Mouse (Mus musculus) kidney, embryonic 15.5 days (tissue): Measurements from ENCODE around the gene Ifna11. TPM values are rescaled to one million over a fixed set of nuclear protein-coding genes. Genes with fewer than 3 reads are reported as not detected.
A peak's percentile ranks its signal among the peaks of the same experiment; 100 is the strongest.
"Not testable (repeated sequence)": the region's sequence is repeated elsewhere in the genome, so short reads cannot be mapped to it uniquely, and the experiment has no call there.

Experiments
- ATAC-seq: fragments of 200-750 bp; cut with Nextera tagmentation; replicated peaks from 2 replicates; pipeline ENCODE4 v1.8.0; 2017; ENCODE audit warnings: moderate TSS enrichment; ENCODE audit not compliant: low FRiP score
- H3K27ac ChIP-seq: fragments of 300-500 bp; sonication (generic); 2 replicates; pipeline ENCODE4 v1.5.1; 2015; ENCODE audit warnings: mild to moderate bottlenecking, inconsistent platforms
- H3K27me3 ChIP-seq: fragments of 300-500 bp; sonication (generic); 2 replicates; pipeline ENCODE4 v1.6.1; 2015; ENCODE audit warnings: inconsistent platforms
- H3K36me3 ChIP-seq: fragments of 300-500 bp; sonication (generic); 2 replicates; pipeline ENCODE4 v1.6.1; 2015; ENCODE audit warnings: inconsistent platforms
- H3K4me1 ChIP-seq: fragments of 300-500 bp; sonication (generic); 2 replicates; pipeline ENCODE4 v1.6.1; 2015; ENCODE audit warnings: inconsistent platforms
- H3K4me2 ChIP-seq: fragments of 300-500 bp; sonication (generic); 2 replicates; pipeline ENCODE4 v1.6.1; 2015; ENCODE audit warnings: moderate library complexity, mild to moderate bottlenecking, inconsistent platforms
- H3K4me3 ChIP-seq: fragments of 300-500 bp; sonication (generic); replicated peaks from 2 replicates; pipeline ENCODE4 v1.5.1; 2015; ENCODE audit warnings: mild to moderate bottlenecking, inconsistent platforms
- H3K9ac ChIP-seq: fragments of 300-500 bp; sonication (generic); 2 replicates; pipeline ENCODE4 v1.6.1; 2015; ENCODE audit warnings: mild to moderate bottlenecking, inconsistent platforms
- H3K9me3 ChIP-seq: fragments of 300-500 bp; sonication (generic); replicated peaks from 2 replicates; pipeline ENCODE4 v1.6.1; 2016; ENCODE audit warnings: inconsistent platforms
- WGBS: fragments of 180-500 bp; shearing (Covaris S2); methylation state at CpG from one replicate; pipeline ENCODE4 v1.1.7; 2015; ENCODE audit warnings: mixed read lengths; 5-methylcytosine and 5-hydroxymethylcytosine counted together
- polyA plus RNA-seq: library from polyadenylated mRNA; unstranded; fragments of >200 nt; fragmentation: Nextera tagmentation; extraction: Ambion mirVana; gene quantifications from 2 replicates; pipeline ENCODE4 v1.2.1, GENCODE M21; 2015

The Ifna11 gene
- polyA plus RNA-seq, 1 experiment from 2014 or later, result not detected

GRCm38 (mm10) chr4:88799365-88799764 is 20.4 kb upstream of the Ifna11 start, which contains the start of gene Gm13285:
TSS of gene Gm13285 (plus strand) at chr4:88799665.
- 13% methylated on average over 6 of the region's 7 CpGs for WGBS
- not testable (repeated sequence) for H3K9ac ChIP-seq, H3K4me2 ChIP-seq, H3K36me3 ChIP-seq, H3K9me3 ChIP-seq, ATAC-seq, H3K27me3 ChIP-seq, H3K27ac ChIP-seq, H3K4me3 ChIP-seq, H3K4me1 ChIP-seq

DNA sequence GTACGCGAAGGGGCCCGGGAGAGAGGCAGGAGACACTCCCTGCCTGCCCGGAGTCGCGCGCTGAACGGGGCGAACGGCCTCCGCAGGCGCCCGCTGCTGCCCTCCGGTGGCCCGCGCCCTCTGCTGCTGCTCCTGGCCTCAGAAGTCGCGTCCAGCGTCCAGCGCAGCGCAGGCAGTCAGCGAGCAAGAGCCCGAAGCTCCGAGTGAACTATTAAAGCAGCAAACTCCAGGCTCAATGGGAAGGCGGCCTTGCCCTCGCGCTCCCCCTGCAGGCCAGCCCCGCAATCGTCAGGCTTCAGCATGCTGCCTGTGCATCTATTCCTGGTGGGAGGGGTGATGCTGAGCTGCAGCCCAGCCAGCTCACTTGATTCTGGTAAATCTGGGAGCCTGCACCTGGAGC is 16.8 kb upstream of the Ifna11 start, which contains the start of gene Gm13287:
Gene Gm13287 (plus strand): TSS at position 301 of the 400 bp plus-strand sequence.
- not testable (repeated sequence) for H3K9me3 ChIP-seq, H3K4me1 ChIP-seq, H3K36me3 ChIP-seq, H3K4me2 ChIP-seq, H3K27ac ChIP-seq, H3K27me3 ChIP-seq, ATAC-seq, H3K4me3 ChIP-seq, H3K9ac ChIP-seq
- no CpG with 5 or more reads among the region's 29 CpGs for WGBS

- H3K9ac ChIP-seq, H3K27ac ChIP-seq, H3K9me3 ChIP-seq, H3K36me3 ChIP-seq, H3K4me1 ChIP-seq, ATAC-seq, H3K4me3 ChIP-seq: not testable (repeated sequence)
- no CpG with 5 or more reads among the region's 8 CpGs for WGBS
- H3K27me3 ChIP-seq, result peaks cover 16% of the 10 kb centered on the region
- H3K4me2 ChIP-seq, result peak within 1 kb of the TSS; percentile 44; the same call in 1 of the 2 replicates
These were observed 14.5 kb upstream of the Ifna11 start, which contains the start of gene Gm13288 for GRCm38 (mm10) chr4:88805231-88805630. TSS of gene Gm13288 (plus strand) at chr4:88805531.

GRCm38 (mm10) chr4:88805761-88806160 is 14.0 kb upstream of the Ifna11 start:
- not testable (repeated sequence) for H3K4me1 ChIP-seq, ATAC-seq, H3K9me3 ChIP-seq, H3K9ac ChIP-seq, H3K36me3 ChIP-seq, H3K4me3 ChIP-seq, H3K27ac ChIP-seq
- H3K27me3 ChIP-seq, result peaks cover 16% of the 10 kb centered on the region
- 0% methylated on average over 7 of the region's 34 CpGs for WGBS
- peak overlapping the region; percentile 44; the same call in 1 of the 2 replicates for H3K4me2 ChIP-seq

GRCm38 (mm10) chr4:88815928-88816327 is 3.8 kb upstream of the Ifna11 start, which contains the start of gene Ifna7:
TSS of gene Ifna7 (plus strand) at chr4:88816228.
- H3K27me3 ChIP-seq, result no peaks in the 10 kb centered on the region; the same call in 1 of the 2 replicates
- H3K27ac ChIP-seq, result no peak within 1 kb of the TSS
- H3K9me3 ChIP-seq, result no peaks in the 10 kb centered on the region
- H3K9ac ChIP-seq, result no peak within 1 kb of the TSS
- 59% methylated on average over 3 of the region's 3 CpGs for WGBS
- no peak within 1 kb of the TSS for H3K4me2 ChIP-seq
- H3K4me3 ChIP-seq, result no peak within 1 kb of the TSS
- H3K4me1 ChIP-seq, result no peaks in the 10 kb centered on the region
- no peaks in the 10 kb centered on the region for H3K36me3 ChIP-seq
- ATAC-seq, result no peak

- Histone ChIP-seq H3K9ac (no peak overlapping the region), H3K36me3 (no peaks in the 10 kb centered on the region), H3K4me1 (no peaks in the 10 kb centered on the region), H3K4me3 (no peak overlapping the region), H3K27ac (no peak overlapping the region), H3K9me3 (no peaks in the 10 kb centered on the region), H3K27me3 (no peaks in the 10 kb centered on the region; the same call in 1 of the 2 replicates), H3K4me2 (no peak overlapping the region)
- no peak for ATAC-seq
- WGBS, result 25% methylated on average over 4 of the region's 4 CpGs
These were observed 3.2 kb downstream of the Ifna11 start for GRCm38 (mm10) chr4:88822995-88823394.

- H3K27me3 ChIP-seq, H3K9me3 ChIP-seq, H3K4me3 ChIP-seq, H3K9ac ChIP-seq, H3K4me1 ChIP-seq, ATAC-seq, H3K36me3 ChIP-seq, H3K4me2 ChIP-seq, H3K27ac ChIP-seq: not testable (repeated sequence)
These were observed 7.4 kb downstream of the Ifna11 start, which contains the start of gene Ifna6 for GRCm38 (mm10) chr4:88827116-88827515. TSS of gene Ifna6 (plus strand) at chr4:88827416.

GRCm38 (mm10) chr4:88830523-88830922 is 10.8 kb downstream of the Ifna11 start:
- ATAC-seq, result no peak
- Histone ChIP-seq H3K4me2 (no peak overlapping the region), H3K27ac (no peak overlapping the region), H3K9me3 (no peaks in the 10 kb centered on the region), H3K9ac (no peak overlapping the region), H3K27me3 (no peaks in the 10 kb centered on the region; the same call in 1 of the 2 replicates), H3K4me3 (no peak overlapping the region), H3K4me1 (no peaks in the 10 kb centered on the region), H3K36me3 (no peaks in the 10 kb centered on the region)
- WGBS, result 33% methylated on average over 4 of the region's 4 CpGs

DNA sequence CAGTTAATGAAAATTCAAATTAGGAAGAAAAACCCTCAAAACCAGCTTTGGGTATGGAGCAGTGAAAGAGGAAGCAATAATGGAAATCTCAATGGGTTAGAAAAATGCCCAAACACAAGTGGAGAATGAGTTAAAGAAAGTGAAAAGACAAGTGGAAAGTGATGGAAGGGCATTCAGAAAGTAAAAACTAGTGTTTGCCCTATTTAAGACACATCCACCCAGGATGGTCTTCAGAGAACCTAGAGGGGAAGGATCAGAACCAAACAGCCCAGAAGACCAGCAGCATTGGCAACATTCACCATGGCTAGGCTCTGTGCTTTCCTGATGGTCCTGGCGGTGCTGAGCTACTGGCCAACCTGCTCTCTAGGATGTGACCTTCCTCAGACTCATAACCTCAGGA is 15.5 kb downstream of the Ifna11 start, which contains the start of gene Ifna5:
Gene Ifna5 (plus strand): TSS at position 301 of the 400 bp plus-strand sequence.
- H3K9me3 ChIP-seq, ATAC-seq, H3K27ac ChIP-seq, H3K4me1 ChIP-seq, H3K36me3 ChIP-seq, H3K4me2 ChIP-seq, H3K4me3 ChIP-seq, H3K27me3 ChIP-seq, H3K9ac ChIP-seq: not testable (repeated sequence)
- 79% methylated on average over 1 of the region's 1 CpGs for WGBS

GRCm38 (mm10) chr4:88838828-88839227 is 19.1 kb downstream of the Ifna11 start:
- no peak for ATAC-seq
- Histone ChIP-seq H3K36me3 (no peaks in the 10 kb centered on the region), H3K4me3 (no peak overlapping the region), H3K4me2 (no peak overlapping the region), H3K27ac (no peak overlapping the region), H3K27me3 (no peaks in the 10 kb centered on the region), H3K4me1 (no peaks in the 10 kb centered on the region), H3K9ac (no peak overlapping the region), H3K9me3 (no peaks in the 10 kb centered on the region)
- 38% methylated on average over 3 of the region's 3 CpGs for WGBS

- Histone ChIP-seq H3K27ac (no peak overlapping the region), H3K4me1 (no peaks in the 10 kb centered on the region), H3K9me3 (no peaks in the 10 kb centered on the region), H3K9ac (no peak overlapping the region), H3K4me2 (no peak overlapping the region), H3K36me3 (no peaks in the 10 kb centered on the region), H3K27me3 (no peaks in the 10 kb centered on the region), H3K4me3 (no peak overlapping the region)
- 79% methylated on average over 3 of the region's 3 CpGs for WGBS
- ATAC-seq, result no peak
These were observed 20.3 kb downstream of the Ifna11 start for GRCm38 (mm10) chr4:88840058-88840457.

- no peaks in the 10 kb centered on the region for H3K27me3 ChIP-seq
- H3K4me2 ChIP-seq, result no peak within 1 kb of the TSS
- no peaks in the 10 kb centered on the region for H3K9me3 ChIP-seq
- WGBS, result 62% methylated on average over 2 of the region's 2 CpGs
- H3K36me3 ChIP-seq, result no peaks in the 10 kb centered on the region
- H3K4me3 ChIP-seq, result no peak within 1 kb of the TSS
- H3K9ac ChIP-seq, result no peak within 1 kb of the TSS
- no peaks in the 10 kb centered on the region for H3K4me1 ChIP-seq
- no peak for ATAC-seq
- no peak within 1 kb of the TSS for H3K27ac ChIP-seq
These were observed 21.7 kb downstream of the Ifna11 start, which contains the start of gene Ifna4 for GRCm38 (mm10) chr4:88841438-88841911. TSS of gene Ifna4 (plus strand) at chr4:88841861.

DNA sequence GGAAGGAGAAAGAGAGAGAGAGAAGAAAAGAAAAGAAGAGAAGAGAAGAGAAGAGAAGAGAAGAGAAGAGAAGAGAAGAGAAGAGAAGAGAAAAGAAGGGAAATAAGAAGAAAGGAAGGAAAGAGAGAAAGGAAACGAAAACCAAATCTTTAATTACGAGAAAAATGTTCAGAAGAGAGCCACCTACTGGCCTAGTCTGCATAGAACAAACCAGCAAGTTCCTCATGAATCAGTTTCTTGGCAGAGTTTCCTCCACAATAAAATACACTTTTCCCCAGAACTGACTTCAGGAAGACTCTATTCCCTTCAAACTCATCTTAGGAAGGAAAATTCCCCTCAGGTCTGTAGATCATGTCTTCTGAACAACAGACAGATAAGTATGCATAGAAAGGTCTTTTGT is 25.6 kb downstream of the Ifna11 start:
- Histone ChIP-seq H3K4me3 (no peak overlapping the region), H3K27ac (no peak overlapping the region), H3K9ac (no peak overlapping the region), H3K27me3 (no peaks in the 10 kb centered on the region), H3K36me3 (no peaks in the 10 kb centered on the region), H3K9me3 (no peaks in the 10 kb centered on the region), H3K4me2 (no peak overlapping the region), H3K4me1 (no peaks in the 10 kb centered on the region)
- ATAC-seq, result no peak
- WGBS, result 50% methylated on average over 2 of the region's 2 CpGs
